Mouse (Mus musculus) CH12.LX (cell line): ENCODE results near the gene Gm1123. TPM values are rescaled to one million over a fixed set of nuclear protein-coding genes. Genes with fewer than 3 reads are reported as not detected.

Experiments
- DNase-seq: peaks from one replicate; pipeline ENCODE4 v3.0.0-alpha.2; 2013; ENCODE audit errors: extremely low read depth
- H3K27ac ChIP-seq: 2 replicates; pipeline ENCODE4 v1.5.1; 2012; ENCODE audit warnings: low read depth, mild to moderate bottlenecking, control low read depth, moderate library complexity; ENCODE audit not compliant: insufficient read depth
- H3K27me3 ChIP-seq: replicated peaks from 2 replicates; pipeline ENCODE3; 2012; ENCODE audit warnings: inconsistent platforms
- H3K36me3 ChIP-seq, 2 experiments: replicated peaks in 1 of 2; 2 replicates each; pipeline versions ENCODE3 to v1.6.1; 2012; ENCODE audit warnings: inconsistent platforms in 1 of 2, low read length in 1 of 2, mild to moderate bottlenecking in 1 of 2, mixed read lengths in 1 of 2, moderate library complexity in 1 of 2; ENCODE audit not compliant: control insufficient read depth in 1 of 2, insufficient read depth in 1 of 2
- H3K4me1 ChIP-seq, 2 experiments: 2 replicates each; pipeline ENCODE4 v1.6.1; 2012; ENCODE audit warnings: inconsistent platforms in 1 of 2, moderate library complexity in 1 of 2; ENCODE audit not compliant: insufficient read depth in 2 of 2, control insufficient read depth in 1 of 2
- H3K4me2 ChIP-seq: 2 replicates; pipeline ENCODE4 v1.6.1; 2012; ENCODE audit warnings: low read depth, mild to moderate bottlenecking, control low read depth; ENCODE audit not compliant: poor library complexity, insufficient read depth, severe bottlenecking
- H3K4me3 ChIP-seq, 3 experiments: fragments of 150-350 bp in 1 of 3; sonication (generic) in 1 of 3; replicated peaks in 1 of 3; 2 replicates each; pipeline versions ENCODE3 to v1.5.1; 2011 to 2012; ENCODE audit warnings: low read depth in 2 of 3, low read length in 2 of 3, mild to moderate bottlenecking in 2 of 3, moderate library complexity in 2 of 3, control low read depth in 1 of 3, improper control_type of control experiment in 1 of 3, inconsistent platforms in 1 of 3, mixed read lengths in 1 of 3; ENCODE audit not compliant: poor library complexity in 1 of 3
- H3K79me2 ChIP-seq: replicated peaks from 2 replicates; pipeline ENCODE4 v1.6.1; 2012; ENCODE audit warnings: mild to moderate bottlenecking, moderate library complexity; ENCODE audit not compliant: control insufficient read depth, poor library complexity, insufficient read depth, severe bottlenecking; ENCODE audit errors: extremely low read depth
- H3K9ac ChIP-seq: 2 replicates; pipeline ENCODE4 v1.6.1; 2012; ENCODE audit warnings: low read depth, mild to moderate bottlenecking, control low read depth, moderate library complexity; ENCODE audit not compliant: insufficient read depth
- H3K9me3 ChIP-seq: replicated peaks from 2 replicates; pipeline ENCODE3; 2012; ENCODE audit warnings: low read length, inconsistent platforms, mixed read lengths
- CHD1 ChIP-seq: IDR thresholded peaks from 2 replicates; pipeline ENCODE4 v1.6.1; 2012; ENCODE audit warnings: low read depth, low read length, improper control_type of control experiment, inconsistent platforms
- CHD2 ChIP-seq: IDR thresholded peaks from 2 replicates; pipeline ENCODE4 v1.6.1; 2011; ENCODE audit warnings: low read length, improper control_type of control experiment
- CTCF ChIP-seq, 2 experiments: IDR thresholded peaks in 1 of 2; conservative IDR thresholded peaks in 1 of 2; 2 replicates each; pipeline ENCODE4 v1.5.1; 2011 to 2012; ENCODE audit warnings: low read depth in 2 of 2, low read length in 2 of 2, improper control_type of control experiment in 1 of 2, inconsistent platforms in 1 of 2, mild to moderate bottlenecking in 1 of 2, moderate library complexity in 1 of 2
- ELF1 ChIP-seq: IDR thresholded peaks from 2 replicates; pipeline ENCODE4 v1.6.1; 2014; ENCODE audit warnings: low read depth, mild to moderate bottlenecking, inconsistent platforms, low read length, improper control_type of control experiment
- ETS1 ChIP-seq: conservative IDR thresholded peaks from 2 replicates; pipeline ENCODE4 v1.6.1; 2012; ENCODE audit warnings: low read depth, mild to moderate bottlenecking, inconsistent platforms, low read length, improper control_type of control experiment, moderate library complexity
- HCFC1 ChIP-seq: IDR thresholded peaks from 2 replicates; pipeline ENCODE4 v1.6.1; 2012; ENCODE audit warnings: low read depth, mild to moderate bottlenecking, inconsistent platforms, low read length, improper control_type of control experiment
- IRF4 ChIP-seq: IDR thresholded peaks from 2 replicates; pipeline ENCODE4 v1.6.1; 2014; ENCODE audit warnings: low read depth, mild to moderate bottlenecking, inconsistent platforms, low read length, improper control_type of control experiment
- JUN ChIP-seq: IDR thresholded peaks from 2 replicates; pipeline ENCODE4 v1.6.1; 2011; ENCODE audit warnings: low read depth, mild to moderate bottlenecking, low read length, improper control_type of control experiment, moderate library complexity; ENCODE audit not compliant: insufficient read depth
- JUND ChIP-seq: conservative IDR thresholded peaks from 2 replicates; pipeline ENCODE4 v1.6.1; 2011; ENCODE audit warnings: low read depth, low read length, improper control_type of control experiment
- KAT2A ChIP-seq: IDR thresholded peaks from 2 replicates; pipeline ENCODE4 v1.6.1; 2012; ENCODE audit warnings: low read length, improper control_type of control experiment, inconsistent platforms; ENCODE audit not compliant: insufficient replicate concordance
- MAFK ChIP-seq: IDR thresholded peaks from 2 replicates; pipeline ENCODE4 v1.6.1; 2011; ENCODE audit warnings: low read length, improper control_type of control experiment; ENCODE audit not compliant: insufficient replicate concordance
- MAX ChIP-seq: IDR thresholded peaks from 2 replicates; pipeline ENCODE4 v1.6.1; 2011; ENCODE audit warnings: low read length, improper control_type of control experiment
- MAZ ChIP-seq: IDR thresholded peaks from 2 replicates; pipeline ENCODE4 v1.6.1; 2012; ENCODE audit warnings: low read depth, mild to moderate bottlenecking, inconsistent platforms, low read length, improper control_type of control experiment, moderate library complexity
- MEF2A ChIP-seq: IDR thresholded peaks from 2 replicates; pipeline ENCODE4 v1.6.1; 2014; ENCODE audit warnings: low read depth, mild to moderate bottlenecking, inconsistent platforms, low read length, improper control_type of control experiment, borderline replicate concordance
- NELFE ChIP-seq: IDR thresholded peaks from 2 replicates; pipeline ENCODE4 v1.6.1; 2011; ENCODE audit warnings: low read depth, low read length, improper control_type of control experiment
- PAX5 ChIP-seq: IDR thresholded peaks from 2 replicates; pipeline ENCODE4 v1.6.1; 2012; ENCODE audit warnings: low read length, inconsistent platforms, mixed read lengths
- RAD21 ChIP-seq: IDR thresholded peaks from 2 replicates; pipeline ENCODE4 v1.6.1; 2011; ENCODE audit warnings: low read depth, mild to moderate bottlenecking, low read length, improper control_type of control experiment, moderate library complexity
- RCOR1 ChIP-seq: conservative IDR thresholded peaks from 2 replicates; pipeline ENCODE4 v1.6.1; 2012; ENCODE audit warnings: low read depth, mild to moderate bottlenecking, inconsistent platforms, low read length, improper control_type of control experiment
- SMC3 ChIP-seq: IDR thresholded peaks from 2 replicates; pipeline ENCODE4 v1.6.1; 2011; ENCODE audit warnings: low read depth, low read length, improper control_type of control experiment
- TBP ChIP-seq: conservative IDR thresholded peaks from 2 replicates; pipeline ENCODE4 v1.6.1; 2011; ENCODE audit warnings: low read depth, low read length, improper control_type of control experiment
- TCF12 ChIP-seq: IDR thresholded peaks from 2 replicates; pipeline ENCODE4 v1.6.1; 2014; ENCODE audit warnings: low read depth, mild to moderate bottlenecking, inconsistent platforms, low read length, improper control_type of control experiment
- USF2 ChIP-seq: conservative IDR thresholded peaks from 2 replicates; pipeline ENCODE4 v1.6.1; 2011; ENCODE audit warnings: low read depth, low read length, improper control_type of control experiment
- ZC3H11A ChIP-seq: IDR thresholded peaks from 2 replicates; pipeline ENCODE4 v1.6.1; 2012; ENCODE audit warnings: low read depth, mild to moderate bottlenecking, inconsistent platforms, low read length, improper control_type of control experiment
- ZKSCAN1 ChIP-seq: IDR thresholded peaks from 2 replicates; pipeline ENCODE4 v1.6.1; 2012; ENCODE audit warnings: low read depth, inconsistent platforms, low read length, improper control_type of control experiment, borderline replicate concordance
- ZMIZ1 ChIP-seq: IDR thresholded peaks from 2 replicates; pipeline ENCODE4 v1.6.1; 2012; ENCODE audit warnings: low read depth, mild to moderate bottlenecking, inconsistent platforms, low read length, improper control_type of control experiment
- dilution Hi-C: fragments of 300-500 bp; cut with MboI; formaldehyde crosslinking; loops from 2 replicates; pipeline ENCODE4 v1.14.3; 2020; ENCODE audit warnings: low sequenced_read_pairs; ENCODE audit not compliant: extremely low pct_unique_long_range_greater_than_20kb, extremely low pct_ligation_motif_present
- in situ Hi-C: fragments of 300-500 bp; cut with MboI; formaldehyde crosslinking; loops from 3 replicates; pipeline ENCODE4 v1.14.3; 2019; ENCODE audit warnings: low sequenced_read_pairs, low pct_ligation_motif_present, low pct_unique_long_range_greater_than_20kb, mixed read lengths
- polyA plus RNA-seq: library from polyadenylated mRNA; unstranded; fragments of >175 nt; gene quantifications from 2 replicates; pipeline ENCODE4 v1.2.1, GENCODE M21; 2012; ENCODE audit warnings: low read depth; ENCODE audit not compliant: insufficient read length
- total RNA-seq, 2 experiments: library from RNA; depleted of rRNA; stranded (reverse); fragments of 300-350 nt in 1 of 2; fragments of >200 nt in 1 of 2; gene quantifications; 2 replicates each; pipeline ENCODE4 v1.2.3; 2012 to 2014

The Gm1123 gene
- total and polyA plus RNA-seq, 3 experiments: not detected

DNA sequence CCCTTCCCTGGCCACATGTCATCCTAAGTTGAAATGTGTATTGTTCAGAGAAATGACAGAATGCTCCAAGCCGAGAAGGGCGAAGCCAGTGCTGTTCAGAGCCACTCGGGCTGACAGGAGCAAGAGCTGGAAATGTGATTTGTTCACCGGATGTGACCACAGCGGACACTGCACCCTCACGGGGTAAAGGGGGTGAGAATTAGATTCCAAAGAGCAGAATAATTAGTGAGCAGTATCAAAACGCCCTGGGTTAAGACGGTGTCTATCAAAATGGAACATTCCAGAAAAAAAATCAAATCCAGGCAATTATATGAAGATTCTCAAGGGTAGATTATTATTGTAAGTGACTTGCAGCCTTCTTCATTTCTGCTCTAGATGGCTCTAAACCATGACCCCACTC, 1.4 kb downstream of the Gm1123 start:
- H3K4me2 ChIP-seq: no peak overlapping the region
- in situ Hi-C loops (no loop called here), dilution Hi-C loops (no loop called here)
- DNase-seq: no peak
- TF ChIP-seq NELFE (no peak), TCF12 (no peak), RAD21 (no peak), PAX5 (no peak), ZKSCAN1 (no peak), CTCF (conservative IDR thresholded peaks at IDR 0.05 in 1 of 2, IDR thresholded peaks at IDR 0.05 in 1 of 2; ENCODE audit: low read depth in 2 of 2, low read length in 2 of 2) (no peak), IRF4 (no peak), SMC3 (no peak), CHD2 (no peak), ETS1 (no peak), CHD1 (no peak), JUND (no peak), ZC3H11A (no peak), TBP (no peak), MEF2A (no peak), MAZ (no peak), KAT2A (no peak), ELF1 (no peak), JUN (no peak), ZMIZ1 (no peak)
- no peaks in the 10 kb centered on the region for H3K9me3 ChIP-seq
- H3K27ac ChIP-seq: no peak overlapping the region
- no peak overlapping the region for H3K4me3 ChIP-seq
- no peak overlapping the region for H3K9ac ChIP-seq
- H3K4me1 ChIP-seq: no peaks in the 10 kb centered on the region
- H3K79me2 ChIP-seq: no peaks in the 10 kb centered on the region
- H3K36me3 ChIP-seq: peaks cover 0 to 2% of the 10 kb centered on the region in 2 experiments
- no peaks in the 10 kb centered on the region for H3K27me3 ChIP-seq

GRCm38 (mm10) chr9:99032031-99032430, 3.5 kb downstream of the Gm1123 start:
- Histone ChIP-seq H3K4me3 (no peak overlapping the region), H3K27me3 (no peaks in the 10 kb centered on the region), H3K9ac (no peak overlapping the region), H3K79me2 (no peaks in the 10 kb centered on the region)
- no peak for DNase-seq
- in situ Hi-C loops: no loop called here
- TF ChIP-seq MAZ (no peak), MAX (no peak), HCFC1 (no peak), ZC3H11A (no peak), MAFK (no peak), ETS1 (no peak), MEF2A (no peak), RCOR1 (no peak), USF2 (no peak), PAX5 (no peak), RAD21 (no peak), SMC3 (no peak), TCF12 (no peak)
- TF ChIP-seq, all 38 proteins: peak for 0
- Histone ChIP-seq H3K4me1 (no peaks in the 10 kb centered on the region), H3K9me3 (no peaks in the 10 kb centered on the region), H3K36me3 (no peaks in the 10 kb centered on the region), H3K27ac (no peak overlapping the region), H3K4me2 (no peak overlapping the region)
- dilution Hi-C loops: no loop called here
